Mouse (Mus musculus) hindbrain, embryonic 15.5 days (tissue): Measurements from ENCODE around the gene Eln. TPM values are rescaled to one million over a fixed set of nuclear protein-coding genes. Genes with fewer than 3 reads are reported as not detected.
A peak's percentile ranks its signal among the peaks of the same experiment; 100 is the strongest.

Experiments
- ATAC-seq: fragments of 200-750 bp; cut with Nextera tagmentation; 2 replicates; pipeline ENCODE4 v1.8.0; 2017; ENCODE audit warnings: low read depth, moderate number of reproducible peaks, moderate TSS enrichment; ENCODE audit not compliant: low FRiP score
- H3K27ac ChIP-seq: fragments of 300-500 bp; sonication (generic); replicated peaks from 2 replicates; pipeline ENCODE4 v1.5.1; 2015; ENCODE audit warnings: mild to moderate bottlenecking, inconsistent platforms
- H3K27me3 ChIP-seq: fragments of 300-500 bp; sonication (generic); 2 replicates; pipeline ENCODE4 v1.6.1; 2015; ENCODE audit warnings: control low read depth, inconsistent platforms
- H3K36me3 ChIP-seq: fragments of 300-500 bp; sonication (generic); 2 replicates; pipeline ENCODE4 v1.6.1; 2015; ENCODE audit warnings: control low read depth, inconsistent platforms
- H3K4me1 ChIP-seq: fragments of 300-500 bp; sonication (generic); replicated peaks from 2 replicates; pipeline ENCODE4 v1.6.1; 2015; ENCODE audit warnings: control low read depth, inconsistent platforms
- H3K4me2 ChIP-seq: fragments of 300-500 bp; sonication (generic); 2 replicates; pipeline ENCODE4 v1.6.1; 2015; ENCODE audit warnings: moderate library complexity, mild to moderate bottlenecking, inconsistent platforms
- H3K4me3 ChIP-seq: fragments of 300-500 bp; sonication (generic); 2 replicates; pipeline ENCODE4 v1.5.1; 2015; ENCODE audit warnings: mild to moderate bottlenecking, inconsistent platforms
- H3K9ac ChIP-seq: fragments of 300-500 bp; sonication (generic); 2 replicates; pipeline ENCODE4 v1.6.1; 2015; ENCODE audit warnings: inconsistent platforms
- H3K9me3 ChIP-seq: fragments of 300-500 bp; sonication (generic); 2 replicates; pipeline ENCODE4 v1.6.1; 2016; ENCODE audit warnings: control low read depth, inconsistent platforms
- whole genome bisulfite sequencing: fragments of 180-500 bp; shearing (Covaris S2); methylation state at CpG from one replicate; pipeline ENCODE4 v1.1.7; 2015; 5-methylcytosine and 5-hydroxymethylcytosine counted together
- polyA plus RNA-seq: library from polyadenylated mRNA; unstranded; fragments of >200 nt; fragmentation: Nextera tagmentation; extraction: Ambion mirVana; gene quantifications from 2 replicates; pipeline ENCODE4 v1.2.1, GENCODE M21; 2015

The Eln gene
- 21.0 and 24.5 TPM in 2 replicates for polyA plus RNA-seq

- Histone ChIP-seq H3K4me3 (peak within 1 kb of the TSS; percentile 50), H3K27me3 (0 out of 2 replicates have a peak, but pooled peaks cover 3% of the 10 kb centered on the region), H3K9ac (peak within 1 kb of the TSS; percentile 67), H3K9me3 (no peaks in the 10 kb centered on the region), H3K4me2 (peak within 1 kb of the TSS; percentile 95), H3K4me1 (peaks cover 23% of the 10 kb centered on the region), H3K27ac (peak within 1 kb of the TSS; percentile 71), H3K36me3 (no peaks in the 10 kb centered on the region)
- ATAC-seq = peak; percentile 76
- WGBS = 2% methylated on average over 19 of the region's 28 CpGs
Observed at GRCm38 (mm10) chr5:134746890-134747511, at the start of gene Eln. Eln (minus strand) TSS chr5:134747323.

GRCm38 (mm10) chr5:134790080-134790995, 43.2 kb upstream of the Eln start:
- no peaks in the 10 kb centered on the region for H3K36me3 ChIP-seq
- WGBS = 86% methylated on average over 15 of the region's 15 CpGs
- ATAC-seq = no peak
- H3K9me3 ChIP-seq = no peaks in the 10 kb centered on the region
- H3K9ac ChIP-seq = no peak overlapping the region
- no peak overlapping the region for H3K4me3 ChIP-seq
- H3K4me1 ChIP-seq = peaks cover 7% of the 10 kb centered on the region
- no peak overlapping the region for H3K4me2 ChIP-seq
- no peaks in the 10 kb centered on the region for H3K27me3 ChIP-seq
- no peak overlapping the region for H3K27ac ChIP-seq

GRCm38 (mm10) chr5:134788237-134788636, 41.1 kb upstream of the Eln start:
- Histone ChIP-seq H3K9me3 (no peaks in the 10 kb centered on the region), H3K4me2 (no peak overlapping the region), H3K27me3 (no peaks in the 10 kb centered on the region), H3K4me3 (no peak overlapping the region), H3K36me3 (no peaks in the 10 kb centered on the region), H3K4me1 (peaks cover 7% of the 10 kb centered on the region), H3K27ac (no peak overlapping the region), H3K9ac (no peak overlapping the region)
- no peak for ATAC-seq
- WGBS = 69% methylated on average over 12 of the region's 12 CpGs

GRCm38 (mm10) chr5:134785691-134786371, 38.7 kb upstream of the Eln start:
- Histone ChIP-seq H3K27me3 (no peaks in the 10 kb centered on the region), H3K4me2 (peak overlapping the region; percentile 27), H3K9ac (0 out of 2 replicates have a peak overlapping the region, but pooled peaks have one; percentile 16), H3K27ac (peak overlapping the region; percentile 51), H3K4me3 (no peak overlapping the region), H3K4me1 (peaks cover 7% of the 10 kb centered on the region), H3K36me3 (no peaks in the 10 kb centered on the region), H3K9me3 (no peaks in the 10 kb centered on the region)
- ATAC-seq = no peak
- WGBS = 44% methylated on average over 25 of the region's 25 CpGs

- no peak overlapping the region for H3K27ac ChIP-seq
- no peak overlapping the region for H3K4me2 ChIP-seq
- WGBS = 29% methylated on average over 2 of the region's 2 CpGs
- H3K36me3 ChIP-seq = no peaks in the 10 kb centered on the region
- ATAC-seq = no peak
- H3K27me3 ChIP-seq = no peaks in the 10 kb centered on the region
- H3K9me3 ChIP-seq = no peaks in the 10 kb centered on the region
- H3K9ac ChIP-seq = no peak overlapping the region
- H3K4me3 ChIP-seq = no peak overlapping the region
- H3K4me1 ChIP-seq = peaks cover 7% of the 10 kb centered on the region
Observed at GRCm38 (mm10) chr5:134783794-134784193, 36.7 kb upstream of the Eln start.

- H3K27me3 ChIP-seq = no peaks in the 10 kb centered on the region
- no peak for ATAC-seq
- peaks cover 5% of the 10 kb centered on the region for H3K4me1 ChIP-seq
- H3K9me3 ChIP-seq = no peaks in the 10 kb centered on the region
- no peak overlapping the region for H3K4me2 ChIP-seq
- no peak overlapping the region for H3K4me3 ChIP-seq
- no peak overlapping the region for H3K27ac ChIP-seq
- H3K36me3 ChIP-seq = no peaks in the 10 kb centered on the region
- no peak overlapping the region for H3K9ac ChIP-seq
Observed at GRCm38 (mm10) chr5:134780963-134781362, 33.8 kb upstream of the Eln start.

- no peaks in the 10 kb centered on the region for H3K27me3 ChIP-seq
- H3K36me3 ChIP-seq = no peaks in the 10 kb centered on the region
- no peak overlapping the region for H3K4me2 ChIP-seq
- no peaks in the 10 kb centered on the region for H3K9me3 ChIP-seq
- H3K4me3 ChIP-seq = no peak overlapping the region
- 73% methylated on average over 2 of the region's 2 CpGs for WGBS
- no peak for ATAC-seq
- H3K4me1 ChIP-seq = no peaks in the 10 kb centered on the region
- no peak overlapping the region for H3K9ac ChIP-seq
- no peak overlapping the region for H3K27ac ChIP-seq
Observed at GRCm38 (mm10) chr5:134780146-134780545, 33.0 kb upstream of the Eln start.

- 83% methylated on average over 12 of the region's 12 CpGs for WGBS
- H3K27ac ChIP-seq = no peak overlapping the region
- no peak overlapping the region for H3K4me3 ChIP-seq
- no peak overlapping the region for H3K4me2 ChIP-seq
- H3K36me3 ChIP-seq = no peaks in the 10 kb centered on the region
- ATAC-seq = no peak
- H3K9ac ChIP-seq = no peak overlapping the region
- no peaks in the 10 kb centered on the region for H3K4me1 ChIP-seq
- no peaks in the 10 kb centered on the region for H3K27me3 ChIP-seq
- no peaks in the 10 kb centered on the region for H3K9me3 ChIP-seq
Observed at GRCm38 (mm10) chr5:134776551-134776950, 29.4 kb upstream of the Eln start.

- Histone ChIP-seq H3K4me1 (no peaks in the 10 kb centered on the region), H3K4me2 (no peak overlapping the region), H3K36me3 (no peaks in the 10 kb centered on the region), H3K27ac (no peak overlapping the region), H3K9me3 (no peaks in the 10 kb centered on the region), H3K4me3 (no peak overlapping the region), H3K9ac (no peak overlapping the region), H3K27me3 (no peaks in the 10 kb centered on the region)
- WGBS = 88% methylated on average over 12 of the region's 12 CpGs
- no peak for ATAC-seq
Observed at GRCm38 (mm10) chr5:134772522-134772921, 25.4 kb upstream of the Eln start.

- ATAC-seq = no peak
- H3K27me3 ChIP-seq = no peaks in the 10 kb centered on the region
- no peaks in the 10 kb centered on the region for H3K4me1 ChIP-seq
- WGBS = 89% methylated on average over 3 of the region's 3 CpGs
- no peak overlapping the region for H3K4me3 ChIP-seq
- H3K4me2 ChIP-seq = no peak overlapping the region
- H3K9ac ChIP-seq = no peak overlapping the region
- H3K27ac ChIP-seq = no peak overlapping the region
- H3K9me3 ChIP-seq = no peaks in the 10 kb centered on the region
- H3K36me3 ChIP-seq = no peaks in the 10 kb centered on the region
Observed at GRCm38 (mm10) chr5:134771750-134772149, 24.6 kb upstream of the Eln start.

- Histone ChIP-seq H3K4me1 (no peaks in the 10 kb centered on the region), H3K9ac (no peak overlapping the region), H3K27ac (no peak overlapping the region), H3K4me2 (no peak overlapping the region), H3K4me3 (no peak overlapping the region), H3K36me3 (no peaks in the 10 kb centered on the region), H3K27me3 (no peaks in the 10 kb centered on the region), H3K9me3 (no peaks in the 10 kb centered on the region)
- no peak for ATAC-seq
- WGBS = 88% methylated on average over 7 of the region's 7 CpGs
Observed at GRCm38 (mm10) chr5:134769181-134769580, 22.1 kb upstream of the Eln start.

GRCm38 (mm10) chr5:134765441-134765840, 18.3 kb upstream of the Eln start:
- no peak overlapping the region for H3K4me3 ChIP-seq
- H3K4me1 ChIP-seq = 0 out of 2 replicates have a peak, but pooled peaks cover 4% of the 10 kb centered on the region
- H3K9ac ChIP-seq = no peak overlapping the region
- H3K27me3 ChIP-seq = no peaks in the 10 kb centered on the region
- no peak overlapping the region for H3K4me2 ChIP-seq
- no peaks in the 10 kb centered on the region for H3K9me3 ChIP-seq
- no peak overlapping the region for H3K27ac ChIP-seq
- H3K36me3 ChIP-seq = no peaks in the 10 kb centered on the region
- no peak for ATAC-seq
- WGBS = 85% methylated on average over 16 of the region's 16 CpGs
